Mouse (Mus musculus) bone marrow macrophage, adult 2 months (primary cell): ENCODE results near the gene Adgre5.

Experiments used
- CTCF ChIP-seq: IDR thresholded peaks from 2 replicates; pipeline ENCODE4 v1.5.1; 2012; ENCODE audit warnings: low read depth, mild to moderate bottlenecking, low read length, moderate library complexity
- POLR2A ChIP-seq: IDR thresholded peaks from 2 replicates; pipeline ENCODE4 v1.6.1; 2012; ENCODE audit warnings: mild to moderate bottlenecking, low read depth, low read length, borderline replicate concordance

- TF ChIP-seq CTCF (no peak), POLR2A (no peak)
Measured at GRCm38 (mm10) chr8:83694369-83695160, 46.6 kb downstream of the Adgre5 start.
